Mouse (Mus musculus): Measurements from ENCODE around the gene Slc10a7.
"Not testable (repeated sequence)": the region's sequence is repeated elsewhere in the genome, so short reads cannot be mapped to it uniquely, and the experiment has no call there.

Slc10a7 gene

GRCm38 (mm10) chr8:78509273-78510031 lies at the start of gene Slc10a7:
Gene Slc10a7 (plus strand): TSS chr8:78509346.
- no peak for DNase-seq (ENCODE audit: low read depth)

- DNase-seq (ENCODE audit: low read depth) = no peak
Observed at GRCm38 (mm10) chr8:78463941-78464340, 45.2 kb upstream of the Slc10a7 start.

GRCm38 (mm10) chr8:78467889-78468288 lies 41.3 kb upstream of the Slc10a7 start:
- DNase-seq (ENCODE audit: low read depth) = peak; percentile 6

- no peak for DNase-seq (ENCODE audit: low read depth)
Observed at GRCm38 (mm10) chr8:78477051-78477829, 31.9 kb upstream of the Slc10a7 start.

- DNase-seq (ENCODE audit: low read depth) = no peak
Observed at GRCm38 (mm10) chr8:78489733-78490132, 19.4 kb upstream of the Slc10a7 start.

GRCm38 (mm10) chr8:78493031-78493430 lies 16.1 kb upstream of the Slc10a7 start:
- DNase-seq (ENCODE audit: low read depth) = no peak

- DNase-seq (ENCODE audit: low read depth) = not testable (repeated sequence)
Observed at GRCm38 (mm10) chr8:78496273-78496672, 12.9 kb upstream of the Slc10a7 start.

- no peak for DNase-seq (ENCODE audit: low read depth)
Observed at GRCm38 (mm10) chr8:78502706-78503105, 6.4 kb upstream of the Slc10a7 start.

GRCm38 (mm10) chr8:78507979-78508718 lies 997 bp upstream of the Slc10a7 start:
- no peak for DNase-seq (ENCODE audit: low read depth)

- DNase-seq (ENCODE audit: low read depth) = peak; percentile 76
Observed at GRCm38 (mm10) chr8:78508719-78509272, 350 bp upstream of the Slc10a7 start, which contains the start of gene Rbmxl1. Gene Rbmxl1 (minus strand): TSS chr8:78508898.

- DNase-seq (ENCODE audit: low read depth) = no peak
Observed at GRCm38 (mm10) chr8:78510094-78510493, 948 bp downstream of the Slc10a7 start.

GRCm38 (mm10) chr8:78510926-78511325 lies 1.8 kb downstream of the Slc10a7 start:
- no peak for DNase-seq (ENCODE audit: low read depth)

- no peak for DNase-seq (ENCODE audit: low read depth)
Observed at GRCm38 (mm10) chr8:78513106-78513505, 4.0 kb downstream of the Slc10a7 start.

GRCm38 (mm10) chr8:78514706-78515105 lies 5.6 kb downstream of the Slc10a7 start:
- no peak for DNase-seq (ENCODE audit: low read depth)

- no peak for DNase-seq (ENCODE audit: low read depth)
Observed at GRCm38 (mm10) chr8:78515132-78515531, 6.0 kb downstream of the Slc10a7 start.

- DNase-seq (ENCODE audit: low read depth) = no peak
Observed at GRCm38 (mm10) chr8:78533981-78534380, 24.8 kb downstream of the Slc10a7 start.

GRCm38 (mm10) chr8:78536716-78537115 lies 27.6 kb downstream of the Slc10a7 start:
- DNase-seq (ENCODE audit: low read depth) = no peak

GRCm38 (mm10) chr8:78537795-78538194 lies 28.6 kb downstream of the Slc10a7 start:
- no peak for DNase-seq (ENCODE audit: low read depth)

- DNase-seq (ENCODE audit: low read depth) = not testable (repeated sequence)
Observed at GRCm38 (mm10) chr8:78542670-78543069, 33.5 kb downstream of the Slc10a7 start.

- DNase-seq (ENCODE audit: low read depth) = no peak
Observed at GRCm38 (mm10) chr8:78543621-78544020, 34.5 kb downstream of the Slc10a7 start.

GRCm38 (mm10) chr8:78544545-78544944 lies 35.4 kb downstream of the Slc10a7 start:
- no peak for DNase-seq (ENCODE audit: low read depth)
